Mouse (Mus musculus) embryonic fibroblast, embryonic 13.5 days (primary cell): ENCODE measurements at regions not wholly inside any gene's neighbourhood (a gene's known extent, or its start where the extent isn't known, plus 50 kb on each side); places are given as distances from the start of the nearest gene placed in this dataset.

Experiments used
- CTCF ChIP-seq: IDR thresholded peaks from 2 replicates; pipeline ENCODE4 v1.5.1; 2011; ENCODE audit warnings: mild to moderate bottlenecking, control low read depth, low read length, moderate library complexity, borderline replicate concordance; ENCODE audit not compliant: insufficient read depth
- POLR2A ChIP-seq: IDR thresholded peaks from 2 replicates; pipeline ENCODE4 v1.6.1; 2011; ENCODE audit warnings: low read depth, mild to moderate bottlenecking, control low read depth, low read length, moderate library complexity

- TF ChIP-seq CTCF (no peak), POLR2A (no peak)
Observed at GRCm38 (mm10) chr12:27139683-27140334, 202.6 kb downstream of the Sox11 start.
